Mouse (Mus musculus) heart, adult 2 months (tissue): ENCODE measurements around the gene Taf8.

Experiments used
- CTCF ChIP-seq: fragments of 200-600 bp; IDR thresholded peaks from 2 replicates; pipeline ENCODE4 v1.8.1; 2022; ENCODE audit warnings: antibody characterized with exemption, mild to moderate bottlenecking, moderate library complexity
- POLR2A ChIP-seq: fragments of 200-500 bp; IDR thresholded peaks from 2 replicates; pipeline ENCODE4 v1.6.1; 2011; ENCODE audit warnings: mild to moderate bottlenecking, low read depth, low read length, control low read depth; ENCODE audit not compliant: insufficient read depth

GRCm38 (mm10) chr17:47484993-47485392 lies 17.1 kb downstream of the Taf8 start:
- TF ChIP-seq CTCF (no peak), POLR2A (no peak)
